Comparison of ENCODE assay signal across 15 mouse cellular contexts in the genomic region with DNA sequence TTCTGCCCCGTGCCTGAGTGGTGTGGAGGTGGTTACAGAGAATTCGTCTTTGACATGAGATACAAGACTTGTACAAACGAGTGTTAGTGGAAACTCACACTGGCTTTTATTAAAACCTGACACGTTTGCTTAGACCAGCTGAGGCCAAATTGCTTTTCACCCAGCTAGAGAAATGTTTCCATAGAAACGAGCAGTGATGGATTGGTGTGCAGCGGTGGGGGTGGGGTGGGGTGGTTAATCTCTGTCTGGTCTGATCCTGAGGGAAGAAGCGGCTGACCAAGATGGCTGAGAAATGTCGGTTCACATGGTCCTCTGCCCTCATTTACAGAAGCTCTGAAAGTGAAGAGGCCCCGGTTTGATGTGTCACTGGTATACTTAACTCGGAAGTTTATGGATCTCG. TPM values are rescaled to one million over a fixed set of nuclear protein-coding genes. Genes with fewer than 3 reads are reported as not detected.
DNase-seq lines count a peak whose midpoint lies in the region; ATAC-seq and TF ChIP-seq lines count a peak whose summit lies in the region.
"Had no signal": no experiment of that assay in that cellular context is flagged by ENCODE, and none has a peak within 500 bp of the region (broad histone marks: within the 10 kb centered on the region; RNA-seq: fewer than 3 reads in every experiment).

No protein-coding gene starts in this region.

- H3K9ac ChIP-seq in forebrain, postnatal 0 days = no peak overlapping the region
- H3K9ac ChIP-seq in neural tube, embryonic 11.5 days (ENCODE audit: low read length) = no peak overlapping the region
- H3K9ac ChIP-seq: liver, embryonic 12.5 days; stomach, embryonic 15.5 days had no signal

- H3K36me3 ChIP-seq in forebrain, postnatal 0 days (ENCODE audit: insufficient read depth) = peaks cover 55% of the 10 kb centered on the region
- H3K36me3 ChIP-seq in neural tube, embryonic 11.5 days (ENCODE audit: control insufficient read depth, insufficient read depth, low read length) = peaks cover 16% of the 10 kb centered on the region

- H3K4me2 ChIP-seq in forebrain, postnatal 0 days (ENCODE audit: low read depth) = no peak overlapping the region
- H3K4me2 ChIP-seq in neural tube, embryonic 11.5 days (ENCODE audit: low read depth) = no peak overlapping the region
- H3K4me2 ChIP-seq: liver, embryonic 12.5 days; stomach, embryonic 15.5 days had no signal

- WGBS in forebrain, postnatal 0 days = 37% methylated on average over 11 of the region's 11 CpGs
- WGBS in neural tube, embryonic 11.5 days = 36% methylated on average over 11 of the region's 11 CpGs

- no peak overlapping the region for H3K4me3 ChIP-seq in forebrain, postnatal 0 days (ENCODE audit: low read depth, low read length)
- H3K4me3 ChIP-seq in neural tube, embryonic 11.5 days (ENCODE audit: low read depth, low read length) = no peak overlapping the region
- H3K4me3 ChIP-seq: liver, embryonic 12.5 days; stomach, embryonic 15.5 days had no signal

- no peak overlapping the region for H3K27ac ChIP-seq in forebrain, postnatal 0 days (ENCODE audit: low read depth, low read length)
- H3K27ac ChIP-seq in neural tube, embryonic 11.5 days (ENCODE audit: low read depth, low read length) = no peak overlapping the region
- H3K27ac ChIP-seq: liver, embryonic 12.5 days; stomach, embryonic 15.5 days had no signal

- H3K27me3 ChIP-seq in forebrain, postnatal 0 days (ENCODE audit: insufficient read depth, low read length) = no peaks in the 10 kb centered on the region
- no peaks in the 10 kb centered on the region for H3K27me3 ChIP-seq in neural tube, embryonic 11.5 days (ENCODE audit: control insufficient read depth, insufficient read depth, low read length)
- H3K27me3 ChIP-seq: liver, embryonic 12.5 days; stomach, embryonic 15.5 days had no signal

- no peaks in the 10 kb centered on the region for H3K4me1 ChIP-seq in forebrain, postnatal 0 days (ENCODE audit: insufficient read depth)
- H3K4me1 ChIP-seq in neural tube, embryonic 11.5 days (ENCODE audit: control insufficient read depth, insufficient read depth, low read length) = 0 out of 2 replicates have a peak, but pooled peaks cover 4% of the 10 kb centered on the region
- H3K4me1 ChIP-seq: stomach, embryonic 15.5 days had no signal

- no peak for TF ChIP-seq CTCF in forebrain, postnatal 0 days (IDR thresholded peaks at IDR 0.05; ENCODE audit: low read depth)

- H3K9me3 ChIP-seq in forebrain, postnatal 0 days (ENCODE audit: low read length) = no peaks in the 10 kb centered on the region
- H3K9me3 ChIP-seq in neural tube, embryonic 11.5 days (ENCODE audit: control insufficient read depth, low read length) = no peaks in the 10 kb centered on the region
- H3K9me3 ChIP-seq: G1E; liver, embryonic 12.5 days; stomach, embryonic 15.5 days had no signal

- DNase-seq in embryo, embryonic 10 days (ENCODE audit: low spot score) = peak; percentile 41
- no peak for DNase-seq in forebrain, postnatal 0 days
- peak; percentile 67 for DNase-seq in mesoderm, embryonic 11.5 days (ENCODE audit: low read depth, low spot score)
- DNase-seq in neural tube, embryonic 11.5 days (ENCODE audit: low spot score) = peak; percentile 72
- DNase-seq in lung, postnatal 36 days = no peak
- no peak for DNase-seq in thymus, postnatal 25 days
- DNase-seq: heart, adult 18-20 months; kidney, postnatal 10 days; lung, postnatal 10 days had no signal

- ATAC-seq in forebrain, postnatal 0 days = peak; percentile 61
- peak; percentile 73; the same call in 1 of the 2 replicates for ATAC-seq in neural tube, embryonic 11.5 days (ENCODE audit: insufficient read depth, low FRiP score, low TSS enrichment)
- no peak for ATAC-seq in frontal cortex, adult (ENCODE audit: low TSS enrichment)
- ATAC-seq: inflammation-experienced regulatory T-cells, adult 6 months; liver, embryonic 12.5 days had no signal

RNA-seq across cellular contexts. Expression of a gene that starts 7.8 kb away (rescaled TPM):
- 18.9 and 26.4 TPM in 2 replicates for total RNA-seq in forebrain, postnatal 0 days (2014; rRNA removed)
- 12.2 and 15.4 TPM in 2 replicates for polyA plus RNA-seq in forebrain, postnatal 0 days (2015; fragmentation: Nextera tagmentation; extraction: Ambion mirVana)
- 71.8 and 73.9 TPM in 2 replicates for polyA plus RNA-seq in neural tube, embryonic 11.5 days (2014; fragmentation: Nextera tagmentation; extraction: Ambion mirVana)

RNA-seq across cellular contexts. Expression of a gene that starts 17.8 kb away (rescaled TPM):
- 0.48 and 1.6 TPM in 2 replicates for total RNA-seq in forebrain, postnatal 0 days (2014; rRNA removed)
- 0.15 and 0.25 TPM in 2 replicates for polyA plus RNA-seq in forebrain, postnatal 0 days (2015; fragmentation: Nextera tagmentation; extraction: Ambion mirVana)
- polyA plus RNA-seq in neural tube, embryonic 11.5 days (2014; fragmentation: Nextera tagmentation; extraction: Ambion mirVana) = 6.6 and 10.0 TPM in 2 replicates
- total RNA-seq: monocyte, adult 5-6 weeks had no signal
- polyA plus RNA-seq: G1E had no signal

Comparison
In these comparisons a context has a peak if more than half of its experiments do, and no peak if none do; other contexts are left out.
1. DNase-seq: peak in embryo, embryonic 10 days (single experiment), mesoderm, embryonic 11.5 days (single experiment) and neural tube, embryonic 11.5 days (single experiment); none in forebrain, postnatal 0 days (single experiment), lung, postnatal 36 days (single experiment) and thymus, postnatal 25 days (single experiment).